Mouse (Mus musculus): Measurements from ENCODE around the gene Snx29. TPM values are rescaled to one million over a fixed set of nuclear protein-coding genes. Genes with fewer than 3 reads are reported as not detected.
"Not testable (repeated sequence)": the region's sequence is repeated elsewhere in the genome, so short reads cannot be mapped to it uniquely, and the experiment has no call there.

Gene Snx29
- polyA plus RNA-seq, 1 experiment from 2014 or later: 10.0 TPM

DNA sequence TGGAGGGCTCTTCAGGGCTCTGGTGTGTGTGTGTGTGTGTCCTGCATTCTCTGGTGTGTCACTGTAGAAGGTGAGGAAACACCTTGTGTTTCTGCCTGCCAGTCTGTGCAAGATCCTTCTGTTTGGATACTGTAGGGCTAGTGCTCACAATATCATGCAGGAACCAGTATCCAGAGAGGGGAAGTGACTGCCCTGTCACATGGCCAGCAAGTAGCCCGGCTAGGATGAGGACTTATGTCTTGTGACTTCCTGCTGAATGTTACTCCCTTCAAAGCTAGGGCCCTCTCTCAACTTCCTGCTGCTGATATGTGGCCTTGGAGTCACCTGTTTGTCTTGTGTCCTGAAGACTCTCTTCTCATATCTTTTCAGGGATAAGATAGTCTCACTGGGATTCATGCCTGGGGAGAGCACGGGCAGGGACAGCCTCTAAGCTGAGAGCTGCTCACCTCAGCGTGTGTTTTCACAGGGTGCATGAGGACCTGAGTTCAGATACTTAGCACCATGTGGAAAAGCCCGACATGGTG is 20.6 kb downstream of the Snx29 start:
- Histone ChIP-seq H3K36me3 (ENCODE audit: control insufficient read depth, insufficient read depth, low read length) (no peaks in the 10 kb centered on the region), H3K4me3 (ENCODE audit: low read depth, low read length) (no peak overlapping the region), H3K9me3 (ENCODE audit: control insufficient read depth, low read length) (no peaks in the 10 kb centered on the region), H3K4me2 (no peak overlapping the region), H3K27me3 (ENCODE audit: control insufficient read depth, insufficient read depth, low read length) (no peaks in the 10 kb centered on the region), H3K4me1 (ENCODE audit: control insufficient read depth, insufficient read depth, low read length) (no peaks in the 10 kb centered on the region), H3K27ac (ENCODE audit: low read depth, low read length) (no peak overlapping the region), H3K9ac (ENCODE audit: low read length) (no peak overlapping the region)
- WGBS: 86% methylated on average over 4 of the region's 4 CpGs
- no peak for DNase-seq (ENCODE audit: low spot score, missing footprints)
- ATAC-seq (ENCODE audit: low FRiP score): no peak

- H3K4me3 ChIP-seq (ENCODE audit: low read depth, low read length): no peak overlapping the region
- H3K27ac ChIP-seq (ENCODE audit: low read depth, low read length): no peak overlapping the region
- no peak for ATAC-seq (ENCODE audit: low FRiP score)
- H3K4me1 ChIP-seq (ENCODE audit: control insufficient read depth, insufficient read depth, low read length): no peaks in the 10 kb centered on the region
- H3K27me3 ChIP-seq (ENCODE audit: control insufficient read depth, insufficient read depth, low read length): no peaks in the 10 kb centered on the region
- no peaks in the 10 kb centered on the region for H3K9me3 ChIP-seq (ENCODE audit: control insufficient read depth, low read length)
- DNase-seq (ENCODE audit: low spot score, missing footprints): no peak
- H3K4me2 ChIP-seq: no peak overlapping the region
- H3K9ac ChIP-seq (ENCODE audit: low read length): no peak overlapping the region
- WGBS: 64% methylated on average over 7 of the region's 7 CpGs
- H3K36me3 ChIP-seq (ENCODE audit: control insufficient read depth, insufficient read depth, low read length): no peaks in the 10 kb centered on the region
These were observed 29.2 kb downstream of the Snx29 start for GRCm38 (mm10) chr16:11351903-11352302.

DNA sequence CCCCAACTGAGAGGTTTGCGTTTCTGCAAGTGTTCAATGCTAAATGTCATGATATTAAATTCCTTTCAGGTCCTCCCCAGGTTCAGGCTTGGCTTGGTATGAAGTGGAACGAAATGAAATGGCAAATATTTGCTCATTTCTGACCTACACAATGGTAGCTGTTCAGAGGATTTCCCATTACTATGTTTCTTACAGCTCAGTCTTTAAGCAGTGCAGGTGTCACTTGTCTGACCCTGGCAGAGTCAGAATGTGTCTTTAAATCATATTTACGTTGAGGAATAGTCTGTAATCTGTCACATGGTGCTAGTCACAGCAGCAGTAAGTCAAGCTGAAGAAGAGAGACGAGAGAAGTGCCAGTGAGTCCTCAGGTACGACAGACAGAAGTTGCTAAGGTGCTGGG is 36.5 kb downstream of the Snx29 start:
- Histone ChIP-seq H3K9me3 (ENCODE audit: control insufficient read depth, low read length) (no peaks in the 10 kb centered on the region), H3K4me1 (ENCODE audit: control insufficient read depth, insufficient read depth, low read length) (no peaks in the 10 kb centered on the region), H3K36me3 (ENCODE audit: control insufficient read depth, insufficient read depth, low read length) (no peaks in the 10 kb centered on the region), H3K4me3 (ENCODE audit: low read depth, low read length) (no peak overlapping the region), H3K27ac (ENCODE audit: low read depth, low read length) (no peak overlapping the region), H3K4me2 (no peak overlapping the region), H3K27me3 (ENCODE audit: control insufficient read depth, insufficient read depth, low read length) (no peaks in the 10 kb centered on the region), H3K9ac (ENCODE audit: low read length) (no peak overlapping the region)
- no peak for ATAC-seq (ENCODE audit: low FRiP score)
- WGBS: 74% methylated on average over 5 of the region's 5 CpGs
- DNase-seq (ENCODE audit: low spot score, missing footprints): no peak

DNA sequence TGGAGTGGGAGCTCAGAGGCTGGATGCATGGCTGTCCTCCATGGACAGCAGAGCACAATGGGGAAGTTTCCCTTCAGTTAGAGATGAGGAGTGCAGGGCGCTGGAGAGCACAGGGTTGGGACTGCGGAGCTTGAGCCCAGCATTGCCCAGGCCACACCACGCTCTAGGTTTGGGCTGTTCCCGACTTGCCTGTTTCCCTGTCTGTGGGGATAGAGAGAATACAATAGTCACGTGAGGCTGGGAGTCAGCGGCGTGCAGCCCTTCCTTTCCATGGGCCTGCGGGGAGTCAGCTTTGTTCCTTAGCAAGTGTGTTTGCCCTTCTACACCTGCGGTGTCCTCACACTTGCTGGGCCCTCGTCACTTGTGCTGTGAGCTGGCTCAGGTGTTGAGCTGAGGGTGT is 37.2 kb downstream of the Snx29 start:
- H3K9ac ChIP-seq (ENCODE audit: low read length): no peak overlapping the region
- no peaks in the 10 kb centered on the region for H3K27me3 ChIP-seq (ENCODE audit: control insufficient read depth, insufficient read depth, low read length)
- H3K4me2 ChIP-seq: no peak overlapping the region
- no peak for DNase-seq (ENCODE audit: low spot score, missing footprints)
- no peaks in the 10 kb centered on the region for H3K9me3 ChIP-seq (ENCODE audit: control insufficient read depth, low read length)
- no peak for ATAC-seq (ENCODE audit: low FRiP score)
- WGBS: 18% methylated on average over 10 of the region's 10 CpGs
- no peak overlapping the region for H3K27ac ChIP-seq (ENCODE audit: low read depth, low read length)
- H3K36me3 ChIP-seq (ENCODE audit: control insufficient read depth, insufficient read depth, low read length): no peaks in the 10 kb centered on the region
- no peaks in the 10 kb centered on the region for H3K4me1 ChIP-seq (ENCODE audit: control insufficient read depth, insufficient read depth, low read length)
- H3K4me3 ChIP-seq (ENCODE audit: low read depth, low read length): no peak overlapping the region

- not testable (repeated sequence) for H3K27me3 ChIP-seq (ENCODE audit: control insufficient read depth, insufficient read depth, low read length); H3K4me2 ChIP-seq; DNase-seq (ENCODE audit: low spot score, missing footprints); H3K9me3 ChIP-seq (ENCODE audit: control insufficient read depth, low read length); H3K27ac ChIP-seq (ENCODE audit: low read depth, low read length); H3K4me1 ChIP-seq (ENCODE audit: control insufficient read depth, insufficient read depth, low read length); H3K36me3 ChIP-seq (ENCODE audit: control insufficient read depth, insufficient read depth, low read length); H3K4me3 ChIP-seq (ENCODE audit: low read depth, low read length); H3K9ac ChIP-seq (ENCODE audit: low read length); ATAC-seq (ENCODE audit: low FRiP score)
- 74% methylated on average over 2 of the region's 2 CpGs for WGBS
These were observed 37.9 kb downstream of the Snx29 start for GRCm38 (mm10) chr16:11360576-11360975.

DNA sequence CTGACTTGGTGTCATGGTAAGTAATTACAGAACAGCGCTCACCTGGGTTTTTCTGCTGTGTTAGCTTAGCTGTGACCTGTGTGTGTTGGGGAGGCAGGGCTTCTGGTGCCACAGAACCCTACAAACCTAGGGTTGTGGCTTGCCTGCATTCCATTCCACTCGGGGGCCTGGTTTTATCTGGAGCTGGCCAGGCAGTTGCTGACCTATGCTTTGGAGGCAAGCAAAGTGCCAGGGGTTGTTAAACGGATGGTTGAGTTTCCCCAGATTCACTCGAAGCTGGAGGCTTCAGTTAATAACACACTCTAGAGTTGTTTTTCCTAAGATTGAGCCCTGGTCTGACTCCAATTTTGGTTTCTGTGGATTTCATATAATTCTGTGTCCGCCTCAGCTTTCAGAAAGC is 42.9 kb downstream of the Snx29 start:
- Histone ChIP-seq H3K4me1 (ENCODE audit: control insufficient read depth, insufficient read depth, low read length) (peaks cover 7% of the 10 kb centered on the region; the same call in 1 of the 2 replicates), H3K9me3 (ENCODE audit: control insufficient read depth, low read length) (no peaks in the 10 kb centered on the region), H3K36me3 (ENCODE audit: control insufficient read depth, insufficient read depth, low read length) (no peaks in the 10 kb centered on the region), H3K27ac (ENCODE audit: low read depth, low read length) (no peak overlapping the region), H3K27me3 (ENCODE audit: control insufficient read depth, insufficient read depth, low read length) (no peaks in the 10 kb centered on the region), H3K4me3 (ENCODE audit: low read depth, low read length) (no peak overlapping the region), H3K9ac (ENCODE audit: low read length) (no peak overlapping the region), H3K4me2 (no peak overlapping the region)
- no peak for DNase-seq (ENCODE audit: low spot score, missing footprints)
- ATAC-seq (ENCODE audit: low FRiP score): no peak
- WGBS: 84% methylated on average over 5 of the region's 5 CpGs

GRCm38 (mm10) chr16:11366851-11367250 is 44.1 kb downstream of the Snx29 start:
- 74% methylated on average over 1 of the region's 1 CpGs for WGBS
- no peak for DNase-seq (ENCODE audit: low spot score, missing footprints)
- no peak for ATAC-seq (ENCODE audit: low FRiP score)
- Histone ChIP-seq H3K9me3 (ENCODE audit: control insufficient read depth, low read length) (no peaks in the 10 kb centered on the region), H3K4me3 (ENCODE audit: low read depth, low read length) (no peak overlapping the region), H3K4me1 (ENCODE audit: control insufficient read depth, insufficient read depth, low read length) (peaks cover 7% of the 10 kb centered on the region; the same call in 1 of the 2 replicates), H3K9ac (ENCODE audit: low read length) (no peak overlapping the region), H3K4me2 (no peak overlapping the region), H3K27me3 (ENCODE audit: control insufficient read depth, insufficient read depth, low read length) (no peaks in the 10 kb centered on the region), H3K36me3 (ENCODE audit: control insufficient read depth, insufficient read depth, low read length) (no peaks in the 10 kb centered on the region), H3K27ac (ENCODE audit: low read depth, low read length) (no peak overlapping the region)

DNA sequence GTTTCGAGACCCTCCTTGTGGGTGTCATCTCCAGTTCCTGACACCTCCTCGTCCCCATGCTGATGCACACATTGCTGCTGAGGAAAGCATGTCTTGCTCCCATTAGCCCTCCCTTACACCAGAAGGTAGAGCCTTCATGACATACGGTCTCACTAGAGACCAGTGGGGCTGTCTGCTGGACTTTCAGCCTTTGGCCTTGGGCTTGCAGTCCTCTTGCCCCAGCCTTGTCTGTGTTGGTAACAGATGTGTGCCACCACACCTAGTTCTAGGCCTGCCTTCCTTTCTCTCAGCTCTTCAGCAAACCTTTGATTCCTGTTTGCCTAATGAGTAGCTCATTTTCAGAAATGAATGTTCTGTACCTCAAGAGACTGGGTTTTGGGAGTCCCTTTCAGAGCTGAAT is 45.7 kb downstream of the Snx29 start:
- no peaks in the 10 kb centered on the region for H3K9me3 ChIP-seq (ENCODE audit: control insufficient read depth, low read length)
- no peak overlapping the region for H3K4me3 ChIP-seq (ENCODE audit: low read depth, low read length)
- H3K4me2 ChIP-seq: no peak overlapping the region
- DNase-seq (ENCODE audit: low spot score, missing footprints) (no peak), ATAC-seq (ENCODE audit: low FRiP score) (no peak)
- H3K27ac ChIP-seq (ENCODE audit: low read depth, low read length): no peak overlapping the region
- H3K9ac ChIP-seq (ENCODE audit: low read length): no peak overlapping the region
- 86% methylated on average over 3 of the region's 3 CpGs for WGBS
- H3K27me3 ChIP-seq (ENCODE audit: control insufficient read depth, insufficient read depth, low read length): no peaks in the 10 kb centered on the region
- H3K4me1 ChIP-seq (ENCODE audit: control insufficient read depth, insufficient read depth, low read length): peaks cover 7% of the 10 kb centered on the region; the same call in 1 of the 2 replicates
- no peaks in the 10 kb centered on the region for H3K36me3 ChIP-seq (ENCODE audit: control insufficient read depth, insufficient read depth, low read length)

DNA sequence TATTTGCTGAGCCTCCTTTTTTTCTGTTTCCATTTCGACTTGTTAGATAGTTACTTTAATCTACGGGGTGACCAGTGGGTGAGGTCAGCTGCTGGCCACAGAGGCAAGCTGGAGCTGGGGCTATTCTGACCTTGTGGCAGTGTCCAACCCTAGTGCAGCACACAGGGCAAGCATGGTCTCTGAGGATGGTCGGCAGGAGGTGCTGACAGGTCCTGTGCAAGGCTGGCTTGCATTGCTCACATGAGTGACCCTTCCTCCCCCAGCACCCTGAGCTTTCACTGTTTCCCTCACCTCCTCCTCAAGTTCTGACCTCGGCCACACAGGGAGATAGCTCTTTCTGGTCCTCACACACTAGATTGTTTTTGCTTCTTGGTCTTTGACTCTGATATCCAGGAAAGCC is 46.5 kb downstream of the Snx29 start:
- 48% methylated on average over 4 of the region's 4 CpGs for WGBS
- H3K27ac ChIP-seq (ENCODE audit: low read depth, low read length): no peak overlapping the region; the same call in 1 of the 2 replicates
- H3K36me3 ChIP-seq (ENCODE audit: control insufficient read depth, insufficient read depth, low read length): no peaks in the 10 kb centered on the region
- H3K4me3 ChIP-seq (ENCODE audit: low read depth, low read length): no peak overlapping the region
- peaks cover 7% of the 10 kb centered on the region; the same call in 1 of the 2 replicates for H3K4me1 ChIP-seq (ENCODE audit: control insufficient read depth, insufficient read depth, low read length)
- ATAC-seq (ENCODE audit: low FRiP score) (peak; percentile 4; the same call in 1 of the 2 replicates), DNase-seq (ENCODE audit: low spot score, missing footprints) (no peak)
- H3K9ac ChIP-seq (ENCODE audit: low read length): no peak overlapping the region
- H3K27me3 ChIP-seq (ENCODE audit: control insufficient read depth, insufficient read depth, low read length): no peaks in the 10 kb centered on the region
- H3K4me2 ChIP-seq: no peak overlapping the region
- no peaks in the 10 kb centered on the region for H3K9me3 ChIP-seq (ENCODE audit: control insufficient read depth, low read length)
